Mouse (Mus musculus): ENCODE data around the gene A830031A19Rik. TPM values are rescaled to one million over a fixed set of nuclear protein-coding genes. Genes with fewer than 3 reads are reported as not detected.

A830031A19Rik gene
- total and polyA plus RNA-seq, 3 experiments, result 0.16 TPM; not detected in 2

DNA sequence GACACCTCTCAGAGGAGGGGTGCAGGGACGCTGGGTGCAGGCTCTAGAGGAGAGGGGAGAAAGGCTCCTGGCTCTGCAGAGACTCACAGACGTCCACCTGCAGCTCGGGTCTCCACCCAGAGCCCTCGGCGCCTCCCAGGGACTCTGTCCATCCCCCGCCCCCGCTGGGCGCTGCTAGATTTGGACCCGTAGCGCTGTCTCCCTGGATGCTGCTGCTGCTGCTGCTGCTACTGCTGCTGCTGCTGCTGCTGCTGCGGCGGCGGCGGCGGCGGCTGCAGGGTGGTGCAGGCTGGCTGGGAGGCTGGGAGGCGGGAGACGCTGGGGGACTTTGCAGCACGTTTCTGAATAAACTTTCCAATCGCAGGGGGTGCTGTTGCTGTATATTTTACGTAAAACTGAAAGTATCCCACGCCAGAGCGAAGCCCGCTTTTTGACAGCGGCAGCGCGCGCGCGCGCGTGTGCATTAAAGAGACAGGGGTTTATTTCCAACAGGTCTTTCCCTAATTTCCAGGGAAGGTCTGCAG is 1.3 kb upstream of the A830031A19Rik start:
- ATAC-seq (ENCODE audit: extremely low read depth, insufficient number of reproducible peaks, low FRiP score, poor library complexity, severe bottlenecking) (peak; percentile 17; the same call in 1 of the 2 replicates), DNase-seq (ENCODE audit: low spot score) (no peak)
- Histone ChIP-seq H3K4me1 (ENCODE audit: insufficient read depth, low read depth, low read length) (peaks cover 12% of the 10 kb centered on the region), H3K4me3 (ENCODE audit: low read depth, low read length) (peak overlapping the region; percentile 76), H3K27me3 (ENCODE audit: insufficient read depth, low read length) (peaks cover 3% of the 10 kb centered on the region; the same call in 1 of the 2 replicates), H3K9me3 (replicated peaks) (no peaks in the 10 kb centered on the region), H3K36me3 (replicated peaks) (peaks cover 8% of the 10 kb centered on the region)
- TF ChIP-seq CTCF (IDR thresholded peaks at IDR 0.05; ENCODE audit: low read depth, low read length) (no peak), TAL1 (conservative IDR thresholded peaks at IDR 0.05; ENCODE audit: low read depth, low read length) (no peak), POLR2AphosphoS5 (IDR thresholded peaks at IDR 0.05; ENCODE audit: insufficient replicate concordance, low read depth, low read length) (no peak), GATA2 (IDR thresholded peaks at IDR 0.05; ENCODE audit: borderline replicate concordance, low read depth, low read length) (no peak), GATA1 (IDR thresholded peaks at IDR 0.05; ENCODE audit: borderline replicate concordance, low read length) (no peak)

DNA sequence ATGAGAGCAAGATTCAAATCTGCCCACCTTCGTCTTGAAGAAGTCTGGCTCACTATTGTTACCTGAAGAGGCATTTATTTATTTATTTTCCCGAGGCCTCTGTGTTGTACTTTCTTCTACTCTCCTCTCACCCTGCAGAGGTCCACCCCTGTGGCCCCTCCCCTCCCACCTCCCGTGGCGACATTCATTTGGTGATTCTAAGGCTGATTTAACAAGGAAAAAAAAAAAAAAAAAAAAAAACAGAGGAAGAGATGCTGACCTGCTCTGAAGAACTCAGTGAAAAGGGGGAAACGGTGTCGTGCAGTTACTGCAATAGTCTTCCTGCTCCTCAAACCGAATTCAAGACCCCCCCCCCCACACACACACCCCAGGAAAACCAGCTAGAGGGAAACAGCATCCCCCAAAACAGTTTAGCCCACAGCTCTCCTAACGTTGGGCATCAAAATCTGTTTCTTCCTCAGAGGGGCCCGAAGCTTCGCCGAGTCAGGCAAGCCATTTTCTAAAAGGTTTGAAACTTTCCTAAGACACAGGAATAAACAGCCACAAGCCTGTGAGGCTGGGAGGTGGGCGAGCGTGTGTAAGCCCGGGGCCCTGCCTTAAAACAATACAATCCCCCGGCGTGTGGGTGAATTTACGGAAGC is 752 bp upstream of the A830031A19Rik start:
- DNase-seq (ENCODE audit: low spot score) (no peak), ATAC-seq (ENCODE audit: extremely low read depth, insufficient number of reproducible peaks, low FRiP score, poor library complexity, severe bottlenecking) (no peak)
- Histone ChIP-seq H3K9me3 (replicated peaks) (no peaks in the 10 kb centered on the region), H3K4me3 (ENCODE audit: low read depth, low read length) (peak overlapping the region; percentile 76), H3K36me3 (replicated peaks) (peaks cover 6% of the 10 kb centered on the region), H3K27me3 (ENCODE audit: insufficient read depth, low read length) (peaks cover 3% of the 10 kb centered on the region; the same call in 1 of the 2 replicates), H3K4me1 (ENCODE audit: insufficient read depth, low read depth, low read length) (peaks cover 12% of the 10 kb centered on the region)
- TF ChIP-seq CTCF (IDR thresholded peaks at IDR 0.05; ENCODE audit: low read depth, low read length) (no peak), GATA2 (IDR thresholded peaks at IDR 0.05; ENCODE audit: borderline replicate concordance, low read depth, low read length) (no peak), TAL1 (conservative IDR thresholded peaks at IDR 0.05; ENCODE audit: low read depth, low read length) (no peak), GATA1 (IDR thresholded peaks at IDR 0.05; ENCODE audit: borderline replicate concordance, low read length) (no peak), POLR2AphosphoS5 (IDR thresholded peaks at IDR 0.05; ENCODE audit: insufficient replicate concordance, low read depth, low read length) (no peak)

DNA sequence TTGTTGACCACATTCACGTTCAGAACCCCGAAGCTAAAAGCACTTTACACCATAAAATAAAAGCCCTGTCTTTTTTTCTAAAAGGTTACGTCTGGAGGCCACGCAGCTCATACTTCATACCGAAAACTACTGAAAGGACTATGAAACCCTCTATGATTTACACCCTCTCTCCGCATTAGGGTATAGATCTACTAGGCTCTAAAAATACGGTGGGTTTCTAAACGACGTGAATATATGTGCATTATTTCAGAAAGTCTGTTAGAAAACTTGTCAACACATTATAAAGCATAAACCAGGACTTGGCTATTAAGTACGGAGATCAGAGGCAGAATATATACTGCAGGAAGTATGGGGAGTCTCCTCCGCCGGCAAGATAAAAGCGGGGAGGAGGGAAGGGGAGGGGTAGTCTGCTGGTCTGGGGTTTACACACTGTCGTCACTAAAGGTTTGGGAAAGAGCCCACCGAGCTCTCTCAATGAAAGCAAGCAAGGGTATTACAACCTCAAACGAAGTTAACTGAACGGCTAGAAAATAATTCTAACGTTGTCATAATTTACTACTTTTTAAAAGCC is 748 bp downstream of the A830031A19Rik start:
- Histone ChIP-seq H3K4me1 (ENCODE audit: insufficient read depth, low read depth, low read length) (peaks cover 12% of the 10 kb centered on the region), H3K9me3 (replicated peaks) (no peaks in the 10 kb centered on the region), H3K27me3 (ENCODE audit: insufficient read depth, low read length) (peaks cover 3% of the 10 kb centered on the region; the same call in 1 of the 2 replicates), H3K4me3 (ENCODE audit: low read depth, low read length) (peak overlapping the region; percentile 44; the same call in 1 of the 2 replicates), H3K36me3 (replicated peaks) (no peaks in the 10 kb centered on the region)
- DNase-seq (ENCODE audit: low spot score) (no peak), ATAC-seq (ENCODE audit: extremely low read depth, insufficient number of reproducible peaks, low FRiP score, poor library complexity, severe bottlenecking) (no peak)
- TF ChIP-seq TAL1 (conservative IDR thresholded peaks at IDR 0.05; ENCODE audit: low read depth, low read length), result no peak
- TF ChIP-seq GATA2 (IDR thresholded peaks at IDR 0.05; ENCODE audit: borderline replicate concordance, low read depth, low read length), result no peak
- TF ChIP-seq POLR2AphosphoS5 (IDR thresholded peaks at IDR 0.05; ENCODE audit: insufficient replicate concordance, low read depth, low read length), result no peak
- no peak for TF ChIP-seq CTCF (IDR thresholded peaks at IDR 0.05; ENCODE audit: low read depth, low read length)
- TF ChIP-seq GATA1 (IDR thresholded peaks at IDR 0.05; ENCODE audit: borderline replicate concordance, low read length), result no peak

DNA sequence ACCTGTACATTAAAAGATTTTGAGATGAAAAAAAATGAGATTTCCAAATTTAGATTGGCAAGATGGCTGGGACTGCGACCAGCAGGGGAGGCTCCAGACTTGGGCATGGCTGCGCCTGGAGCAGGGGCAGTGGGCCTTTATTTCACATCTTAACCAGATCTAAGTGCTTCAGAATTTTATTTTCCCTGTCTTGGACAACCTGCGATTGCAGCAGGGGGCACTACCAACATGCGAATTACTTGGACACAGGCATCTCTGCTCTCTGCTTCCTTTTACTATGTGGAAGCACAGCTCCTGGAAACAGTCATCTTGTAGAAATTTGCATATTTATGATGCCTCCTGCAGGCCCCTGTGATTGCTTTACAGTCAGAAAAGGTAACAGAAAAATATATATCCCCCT is 9.5 kb downstream of the A830031A19Rik start:
- Histone ChIP-seq H3K36me3 (replicated peaks) (no peaks in the 10 kb centered on the region), H3K27me3 (ENCODE audit: insufficient read depth, low read length) (peaks cover 20% of the 10 kb centered on the region), H3K4me3 (ENCODE audit: low read depth, low read length) (no peak overlapping the region), H3K9me3 (replicated peaks) (no peaks in the 10 kb centered on the region), H3K4me1 (ENCODE audit: insufficient read depth, low read depth, low read length) (peaks cover 6% of the 10 kb centered on the region; the same call in 1 of the 2 replicates)
- TF ChIP-seq GATA2 (IDR thresholded peaks at IDR 0.05; ENCODE audit: borderline replicate concordance, low read depth, low read length), result no peak
- ATAC-seq (ENCODE audit: extremely low read depth, insufficient number of reproducible peaks, low FRiP score, poor library complexity, severe bottlenecking), result peak; percentile 28; the same call in 1 of the 2 replicates
- no peak for DNase-seq (ENCODE audit: low spot score)

DNA sequence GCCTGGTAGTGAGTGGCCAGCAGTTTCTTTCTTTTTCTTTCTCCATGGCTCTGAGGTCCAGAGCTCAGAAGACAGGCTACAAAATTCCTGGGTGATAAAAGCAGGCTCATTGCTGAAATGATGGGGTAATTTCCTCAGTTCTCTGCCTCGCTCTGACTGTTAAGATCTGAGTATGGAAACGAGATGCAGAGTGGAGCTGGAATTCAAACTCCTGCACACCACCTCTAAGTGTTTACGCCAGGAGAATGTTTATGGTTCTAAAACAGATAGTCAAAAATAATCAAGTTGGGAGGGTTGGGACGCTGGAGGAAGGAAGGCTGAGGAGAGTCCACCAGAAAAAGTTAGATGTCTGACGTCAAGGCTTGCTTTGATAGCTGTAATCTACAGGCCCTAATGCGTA is 10.6 kb downstream of the A830031A19Rik start:
- Histone ChIP-seq H3K4me1 (ENCODE audit: insufficient read depth, low read depth, low read length) (peaks cover 6% of the 10 kb centered on the region; the same call in 1 of the 2 replicates), H3K27me3 (ENCODE audit: insufficient read depth, low read length) (peaks cover 21% of the 10 kb centered on the region), H3K4me3 (ENCODE audit: low read depth, low read length) (no peak overlapping the region), H3K36me3 (replicated peaks) (no peaks in the 10 kb centered on the region), H3K9me3 (replicated peaks) (no peaks in the 10 kb centered on the region)
- TF ChIP-seq TAL1 (conservative IDR thresholded peaks at IDR 0.05; ENCODE audit: low read depth, low read length), result no peak
- TF ChIP-seq POLR2AphosphoS5 (IDR thresholded peaks at IDR 0.05; ENCODE audit: insufficient replicate concordance, low read depth, low read length), result no peak
- no peak for TF ChIP-seq GATA2 (IDR thresholded peaks at IDR 0.05; ENCODE audit: borderline replicate concordance, low read depth, low read length)
- no peak for TF ChIP-seq CTCF (IDR thresholded peaks at IDR 0.05; ENCODE audit: low read depth, low read length)
- TF ChIP-seq GATA1 (IDR thresholded peaks at IDR 0.05; ENCODE audit: borderline replicate concordance, low read length), result no peak
- ATAC-seq (ENCODE audit: extremely low read depth, insufficient number of reproducible peaks, low FRiP score, poor library complexity, severe bottlenecking) (no peak), DNase-seq (ENCODE audit: low spot score) (no peak)

DNA sequence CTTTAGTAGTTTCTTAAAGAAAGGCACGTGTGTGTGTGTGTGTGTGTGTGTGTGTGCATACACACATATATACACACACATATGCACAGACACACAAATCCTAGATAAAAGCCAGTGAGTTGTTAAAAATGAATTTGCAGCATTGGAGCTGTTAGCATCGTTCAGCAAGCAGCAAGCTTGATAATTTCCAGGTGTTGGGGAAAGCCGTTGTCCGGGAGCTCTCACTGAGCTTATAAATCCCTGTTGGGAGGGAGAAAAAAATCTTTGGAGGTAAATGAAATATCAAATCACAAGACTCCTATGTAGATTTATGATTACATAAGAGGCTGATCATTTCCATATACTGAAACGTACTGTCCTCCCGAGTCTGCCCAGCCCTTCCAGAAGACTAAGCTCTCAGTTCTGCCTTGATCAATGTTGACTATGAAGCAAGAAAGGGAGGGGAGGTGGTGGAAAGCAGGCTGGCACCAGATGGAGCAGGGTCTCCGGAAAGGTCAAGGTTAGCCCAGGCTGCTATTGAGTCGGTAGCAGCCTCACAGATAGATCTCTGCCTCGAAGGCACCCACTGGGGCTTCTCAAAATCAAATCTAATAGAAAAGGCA is 12.3 kb downstream of the A830031A19Rik start:
- Histone ChIP-seq H3K4me1 (ENCODE audit: insufficient read depth, low read depth, low read length) (peaks cover 9% of the 10 kb centered on the region; the same call in 1 of the 2 replicates), H3K4me3 (ENCODE audit: low read depth, low read length) (no peak overlapping the region), H3K9me3 (replicated peaks) (no peaks in the 10 kb centered on the region), H3K36me3 (replicated peaks) (no peaks in the 10 kb centered on the region), H3K27me3 (ENCODE audit: insufficient read depth, low read length) (peaks cover 32% of the 10 kb centered on the region)
- no peak for DNase-seq (ENCODE audit: low spot score)
- ATAC-seq (ENCODE audit: extremely low read depth, insufficient number of reproducible peaks, low FRiP score, poor library complexity, severe bottlenecking), result no peak
- TF ChIP-seq TAL1 (conservative IDR thresholded peaks at IDR 0.05; ENCODE audit: low read depth, low read length) (no peak), CTCF (IDR thresholded peaks at IDR 0.05; ENCODE audit: low read depth, low read length) (no peak), GATA2 (IDR thresholded peaks at IDR 0.05; ENCODE audit: borderline replicate concordance, low read depth, low read length) (no peak), POLR2AphosphoS5 (IDR thresholded peaks at IDR 0.05; ENCODE audit: insufficient replicate concordance, low read depth, low read length) (no peak), GATA1 (IDR thresholded peaks at IDR 0.05; ENCODE audit: borderline replicate concordance, low read length) (no peak)

Measured in G1E (cell line).